Mouse (Mus musculus): ENCODE data around the gene Amhr2.

Amhr2 gene

GRCm38 (mm10) chr15:102424657-102425056 lies 20.5 kb upstream of the Amhr2 start:
- DNase-seq (ENCODE audit: low spot score), result no peak

GRCm38 (mm10) chr15:102426963-102427362 lies 18.2 kb upstream of the Amhr2 start:
- no peak for DNase-seq (ENCODE audit: low spot score)

DNA sequence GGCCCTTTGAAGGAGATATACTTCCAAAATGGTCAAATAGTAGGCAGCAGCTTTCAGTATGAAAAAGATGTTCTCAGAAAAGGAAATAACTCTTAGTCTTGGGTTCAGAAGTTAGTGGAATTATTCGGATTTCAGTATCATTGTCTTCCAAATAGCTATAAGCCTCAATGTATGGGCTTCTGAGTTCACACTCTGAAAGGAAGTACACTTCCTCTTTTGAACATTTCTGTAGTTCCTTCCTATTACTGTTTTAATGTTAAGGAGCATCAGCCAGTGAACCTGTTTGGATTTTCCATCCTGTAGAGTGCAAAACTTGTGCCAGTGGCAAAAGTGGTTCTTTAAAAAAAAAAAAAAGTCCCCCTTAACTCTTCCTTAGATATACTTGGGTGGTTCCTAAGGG lies 13.1 kb upstream of the Amhr2 start:
- DNase-seq (ENCODE audit: low spot score), result no peak

DNA sequence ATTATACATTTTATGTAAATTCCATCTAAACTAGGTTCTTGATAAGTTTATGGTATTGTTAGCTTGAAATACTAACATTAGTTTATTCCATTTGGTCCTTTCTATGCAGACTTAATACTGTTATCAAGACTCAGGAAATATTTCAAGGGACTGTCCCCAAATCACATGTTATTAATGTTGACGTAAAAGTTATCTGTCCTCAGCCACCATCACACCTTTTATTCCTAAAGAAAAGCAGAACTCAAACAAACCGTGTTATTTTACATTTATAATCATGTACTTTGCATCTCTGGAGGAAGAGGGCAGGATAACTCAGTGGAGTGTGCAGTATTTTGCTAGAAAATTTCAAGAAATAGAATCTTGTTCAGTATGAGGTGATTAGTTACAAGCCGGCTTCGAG lies 12.0 kb upstream of the Amhr2 start:
- DNase-seq (ENCODE audit: low spot score), result no peak

DNA sequence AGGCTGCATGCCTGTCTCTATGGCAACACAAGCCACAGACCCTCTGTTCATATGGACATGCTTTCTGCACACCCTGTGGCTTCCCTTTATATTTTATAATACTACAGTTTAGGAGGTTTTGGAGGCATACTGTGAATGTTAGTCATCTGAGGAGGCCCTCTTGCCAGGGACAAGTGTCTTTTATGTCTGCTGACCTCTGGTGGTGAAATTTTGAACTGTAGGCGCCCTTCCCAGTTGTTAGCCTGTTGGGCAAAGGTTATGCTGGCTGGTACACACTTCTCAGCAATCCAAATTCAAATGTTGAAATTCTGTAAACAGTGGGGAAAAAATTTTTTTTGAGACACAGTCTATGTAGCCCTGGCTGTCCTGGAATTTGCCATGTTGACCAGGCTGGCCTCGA lies 2.7 kb upstream of the Amhr2 start:
- peak; percentile 68 for DNase-seq (ENCODE audit: low spot score)

DNA sequence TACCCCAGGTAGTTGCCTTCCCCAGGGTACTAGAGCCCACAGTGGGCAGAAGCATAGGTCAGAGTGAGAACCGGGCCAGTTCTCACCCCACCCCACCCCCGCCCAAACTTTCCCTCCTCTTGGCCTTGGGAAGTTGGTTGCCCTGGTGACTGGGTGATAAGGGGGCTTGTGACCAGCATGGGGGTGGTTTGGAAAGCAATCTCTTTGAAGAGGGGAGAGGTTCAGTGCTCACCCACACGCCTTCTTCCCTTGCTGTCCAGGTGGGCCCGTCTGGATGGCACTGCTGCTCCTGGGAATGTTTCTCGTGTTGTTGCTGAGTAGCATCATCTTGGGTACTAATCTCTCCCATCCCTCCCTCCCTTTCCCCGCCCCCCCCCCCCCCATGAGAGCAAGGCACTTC lies 1.3 kb downstream of the Amhr2 start:
- DNase-seq (ENCODE audit: low spot score), result no peak

GRCm38 (mm10) chr15:102449366-102449765 lies 4.2 kb downstream of the Amhr2 start:
- DNase-seq (ENCODE audit: low spot score), result no peak

GRCm38 (mm10) chr15:102450928-102451327 lies 5.8 kb downstream of the Amhr2 start:
- no peak for DNase-seq (ENCODE audit: low spot score)

DNA sequence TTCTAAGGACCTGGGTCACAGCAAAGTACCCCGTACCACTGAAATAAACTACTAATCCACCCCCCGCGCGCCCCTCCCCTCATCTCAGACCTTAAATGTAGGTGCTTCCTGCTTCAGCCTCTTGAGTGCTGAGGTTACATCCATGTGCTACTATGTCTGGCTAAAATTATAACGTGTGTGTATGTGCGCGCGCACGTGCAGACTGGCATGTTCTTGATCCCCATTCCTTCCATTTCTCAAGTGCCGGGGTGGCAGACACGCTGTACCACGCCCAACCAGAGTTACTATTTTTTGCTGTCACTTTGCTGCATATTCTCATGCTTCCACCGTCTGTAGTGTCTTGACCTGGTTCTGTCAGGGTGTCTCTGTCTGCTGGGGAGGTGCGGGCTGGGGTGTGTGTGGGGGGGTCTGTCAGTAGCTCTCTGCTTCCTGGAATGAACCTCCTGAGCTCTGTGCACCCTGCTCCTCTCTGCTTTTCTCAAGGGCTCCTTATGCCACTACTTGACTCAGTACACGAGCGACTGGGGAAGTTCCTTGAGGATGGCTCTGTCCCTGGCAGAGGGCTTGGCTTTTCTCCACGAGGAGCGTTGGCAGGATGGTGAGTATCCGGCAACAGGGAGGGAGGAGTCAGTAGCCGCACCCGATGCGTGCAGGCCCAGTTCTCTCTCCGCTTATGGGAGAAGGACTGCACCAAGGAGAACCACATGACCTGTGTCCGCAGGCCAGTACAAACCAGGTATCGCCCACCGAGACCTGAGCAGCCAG lies 6.7 kb downstream of the Amhr2 start:
- DNase-seq (ENCODE audit: low spot score), result no peak

DNA sequence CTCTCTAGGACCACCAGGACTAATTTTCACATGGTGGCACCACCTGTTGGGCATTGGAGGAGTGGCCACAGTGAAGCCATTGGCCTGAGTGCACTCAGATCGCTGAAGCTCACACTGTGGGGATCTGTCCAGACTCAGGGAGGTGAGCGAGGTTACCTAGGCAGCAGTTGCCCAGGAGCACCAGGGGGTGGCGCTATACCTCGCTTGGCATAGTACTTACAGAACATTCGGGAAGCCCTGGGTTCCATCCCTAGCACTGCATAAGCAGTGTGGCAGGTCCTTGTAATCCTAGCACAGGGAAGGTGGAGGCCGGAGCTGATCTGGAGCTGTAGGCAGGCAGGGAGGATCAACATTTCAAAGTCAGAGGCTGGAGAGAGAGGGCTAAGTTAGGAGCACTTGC lies 10.8 kb downstream of the Amhr2 start:
- DNase-seq (ENCODE audit: low spot score), result peak; percentile 21

DNA sequence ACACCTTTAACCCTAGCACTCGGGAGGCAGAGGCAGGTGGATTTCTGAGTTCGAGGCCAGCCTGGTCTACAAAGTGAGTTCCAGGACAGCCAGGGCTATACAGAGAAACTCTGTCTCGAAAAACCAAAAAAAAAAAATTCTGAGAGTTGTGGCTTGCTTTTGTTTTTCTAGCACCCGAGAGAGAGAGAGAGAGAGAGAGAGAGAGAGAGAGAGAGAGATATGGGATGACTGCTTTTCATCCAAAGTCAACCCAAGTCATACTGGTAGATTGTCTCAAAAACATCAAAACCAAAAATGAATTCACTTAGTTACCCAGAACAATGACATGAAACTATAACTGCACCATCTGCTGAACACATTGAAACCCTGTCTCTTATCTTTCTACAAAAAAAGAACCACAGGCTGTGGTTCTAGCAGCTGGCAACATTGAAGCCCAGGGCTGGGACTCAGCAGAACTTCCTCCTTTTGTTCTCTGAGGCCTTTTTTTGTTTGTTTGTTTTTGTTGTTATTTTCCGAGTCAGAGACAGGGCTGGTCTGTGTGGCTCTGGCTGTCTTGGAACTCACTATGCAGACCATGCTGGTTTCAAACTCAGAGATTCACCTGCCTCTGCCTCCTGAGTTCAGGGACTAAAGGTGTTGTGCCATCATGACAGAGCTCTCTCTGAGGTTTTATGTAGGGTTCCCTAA lies 13.0 kb downstream of the Amhr2 start:
- DNase-seq (ENCODE audit: low spot score), result no peak

- peak; percentile 82 for DNase-seq (ENCODE audit: low spot score)
These were observed 13.7 kb downstream of the Amhr2 start, which contains the start of gene Prr13 for GRCm38 (mm10) chr15:102458904-102459317. Prr13 (plus strand) TSS chr15:102459028.

DNA sequence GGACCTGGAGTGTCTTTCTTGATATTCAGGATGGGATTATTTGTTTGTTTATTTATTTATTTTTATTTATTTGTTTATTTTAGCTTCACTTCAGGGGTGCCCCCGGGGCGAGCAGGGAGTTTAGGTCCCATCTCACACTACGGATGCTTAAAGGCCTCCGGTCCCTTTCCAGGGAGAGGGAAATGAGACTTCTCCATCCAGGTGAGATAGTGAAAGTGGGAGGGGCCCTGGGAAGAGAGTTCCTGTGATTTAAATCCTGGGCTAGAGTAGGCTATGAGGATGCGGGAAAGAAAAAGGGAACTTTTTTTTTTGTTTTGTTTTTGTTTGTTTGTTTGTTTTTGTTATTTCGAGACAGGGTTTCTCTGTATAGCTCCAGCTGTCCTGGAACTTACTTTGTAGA lies 14.2 kb downstream of the Amhr2 start:
- DNase-seq (ENCODE audit: low spot score), result no peak

DNA sequence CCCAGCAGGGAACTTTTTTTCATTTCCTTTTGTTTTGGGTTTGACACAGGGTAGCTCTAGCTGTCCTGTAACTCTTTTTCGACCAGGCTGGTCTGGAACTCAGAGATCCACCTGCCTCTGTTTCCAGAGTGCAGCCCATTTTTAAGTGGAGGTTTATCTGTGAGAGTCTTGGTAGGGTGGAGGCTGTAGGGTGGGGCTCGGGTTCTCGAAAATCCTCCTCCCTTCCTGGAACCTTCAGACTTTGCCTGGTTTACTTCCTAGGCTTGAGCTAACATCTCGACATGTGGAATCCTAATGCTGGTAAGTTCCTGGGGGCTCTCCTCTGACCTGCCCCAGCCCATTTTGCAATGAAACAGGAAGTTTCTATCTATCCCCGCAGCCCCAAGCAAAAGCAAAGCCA lies 14.7 kb downstream of the Amhr2 start:
- DNase-seq (ENCODE audit: low spot score), result peak; percentile 19

- no peak for DNase-seq (ENCODE audit: low spot score)
These were observed 15.2 kb downstream of the Amhr2 start for GRCm38 (mm10) chr15:102460409-102460808.

GRCm38 (mm10) chr15:102460971-102461370 lies 15.8 kb downstream of the Amhr2 start:
- DNase-seq (ENCODE audit: low spot score), result no peak

- no peak for DNase-seq (ENCODE audit: low spot score)
These were observed 16.4 kb downstream of the Amhr2 start for GRCm38 (mm10) chr15:102461430-102462075.

- DNase-seq (ENCODE audit: low spot score), result no peak
These were observed 18.5 kb downstream of the Amhr2 start for GRCm38 (mm10) chr15:102463666-102464065.

DNA sequence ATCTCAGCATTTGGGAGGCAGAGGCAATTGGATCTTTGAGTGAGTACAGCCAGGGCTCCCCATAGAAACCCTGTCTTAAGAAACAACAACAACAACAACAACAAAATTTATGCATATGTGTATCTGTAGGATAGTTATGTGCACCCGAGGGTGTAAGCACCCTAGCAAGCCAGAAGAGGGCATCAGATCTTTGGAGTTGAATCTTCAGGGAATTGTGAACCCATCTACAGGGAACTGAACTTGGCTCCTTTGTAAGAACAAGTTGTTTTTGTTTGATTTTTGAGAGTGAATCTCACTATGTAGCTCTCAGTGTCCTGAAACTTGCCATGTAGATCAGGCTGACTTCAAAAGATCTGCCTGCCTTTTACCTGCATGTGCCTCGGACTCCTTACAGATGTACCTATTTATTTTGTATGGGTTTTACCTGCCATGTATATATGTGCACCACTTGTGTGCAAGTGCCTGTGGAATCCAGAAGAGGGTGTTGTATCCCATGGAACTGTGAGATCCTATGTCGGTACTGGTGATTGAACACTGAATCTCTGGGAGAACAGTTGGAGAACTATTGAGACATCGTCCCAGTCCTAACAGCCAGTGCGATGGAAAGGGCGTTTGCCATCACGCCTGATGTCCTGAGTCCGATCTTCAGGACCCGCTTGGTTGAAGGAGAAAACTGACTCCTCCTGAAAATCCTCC lies 23.7 kb downstream of the Amhr2 start:
- DNase-seq (ENCODE audit: low spot score), result no peak

DNA sequence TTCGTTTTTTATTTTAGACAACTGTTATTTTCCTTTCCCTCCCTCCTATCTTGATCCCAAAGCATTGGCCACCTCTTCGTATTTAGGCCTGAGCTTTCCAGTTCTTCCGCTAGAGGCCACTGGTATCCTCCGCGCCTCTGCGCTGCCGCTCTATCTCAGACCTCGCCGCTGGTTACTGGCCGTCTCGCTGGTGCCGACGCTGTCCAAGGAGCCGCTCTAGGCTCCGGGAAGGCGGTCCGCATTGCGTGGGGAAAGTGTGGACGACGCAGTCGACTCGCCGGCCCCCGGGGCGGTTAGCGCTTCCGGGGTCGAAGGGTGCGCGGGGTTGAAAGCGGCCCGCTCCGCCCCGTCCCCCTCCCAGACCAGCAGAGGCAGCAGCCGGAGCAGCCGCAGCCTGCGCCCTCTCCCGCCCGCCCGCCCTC lies 25.0 kb downstream of the Amhr2 start, which contains the start of gene Pcbp2:
Pcbp2 (plus strand) TSS at position 357 of the 422 bp plus-strand sequence.
- peak; percentile 90 for DNase-seq (ENCODE audit: low spot score)

DNA sequence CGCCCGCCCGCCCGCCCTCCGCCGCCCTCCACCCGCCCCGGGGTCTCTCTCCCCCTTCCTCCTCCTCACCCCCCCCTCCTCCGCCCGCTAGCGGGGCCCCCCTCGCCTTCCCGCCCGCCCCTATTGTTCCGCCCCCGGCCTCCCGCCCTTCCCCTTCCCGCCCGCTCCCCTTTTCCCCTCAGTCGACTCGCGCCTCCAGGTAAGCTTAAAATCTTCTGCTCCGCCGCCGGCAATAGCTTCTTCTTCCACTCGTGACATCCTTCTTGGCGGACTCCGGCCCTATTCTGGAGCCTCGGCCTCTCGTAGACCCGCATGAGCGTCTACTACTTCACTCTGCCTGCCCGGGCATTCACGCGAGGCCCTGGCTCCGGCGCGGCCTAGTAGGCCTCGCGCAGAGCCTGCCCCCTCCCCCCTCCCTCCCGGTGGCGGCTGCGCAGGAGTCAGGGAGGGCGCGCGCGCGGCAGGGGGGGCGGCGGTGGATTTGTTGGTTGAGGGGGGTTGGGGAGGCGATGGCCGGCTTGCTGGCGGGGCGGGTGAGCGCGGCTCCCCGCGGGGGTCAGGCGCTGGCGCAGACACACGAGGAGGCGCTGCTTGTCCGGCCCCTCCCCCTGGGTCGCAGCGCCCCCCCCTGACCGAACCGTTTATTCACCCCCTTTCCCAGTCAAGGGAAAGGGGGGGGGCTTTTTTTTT lies 25.6 kb downstream of the Amhr2 start:
- peak; percentile 63 for DNase-seq (ENCODE audit: low spot score)

- no peak for DNase-seq (ENCODE audit: low spot score)
These were observed 26.1 kb downstream of the Amhr2 start for GRCm38 (mm10) chr15:102471295-102471645.

Measured in spleen, adult 12 weeks (tissue).